Mouse (Mus musculus): Measurements from ENCODE around the gene Tmcc3. TPM values are rescaled to one million over a fixed set of nuclear protein-coding genes. Genes with fewer than 3 reads are reported as not detected.

Tmcc3 gene
- polyA plus RNA-seq, 1 experiment = 20.7 TPM

- H3K36me3 ChIP-seq (ENCODE audit: control insufficient read depth, insufficient read depth, low read length) = no peaks in the 10 kb centered on the region
- no peak overlapping the region for H3K27ac ChIP-seq (ENCODE audit: control insufficient read depth, insufficient read depth, low read length)
- no peak overlapping the region for H3K4me3 ChIP-seq (ENCODE audit: control insufficient read depth, insufficient read depth, low read length)
- 86% methylated on average over 10 of the region's 10 CpGs for WGBS
- H3K4me1 ChIP-seq (replicated peaks; ENCODE audit: control insufficient read depth, insufficient read depth, low read length) = no peaks in the 10 kb centered on the region
- no peak for TF ChIP-seq POLR2A (IDR thresholded peaks at IDR 0.05; ENCODE audit: control insufficient read depth, extremely low read depth, insufficient read depth, low read length, poor library complexity)
- no peak for TF ChIP-seq CTCF (IDR thresholded peaks at IDR 0.05; ENCODE audit: borderline replicate concordance, control insufficient read depth, extremely low read depth, insufficient read depth, low read length, poor library complexity)
- H3K27me3 ChIP-seq (ENCODE audit: control insufficient read depth, insufficient read depth, low read length) = no peaks in the 10 kb centered on the region
- DNase-seq = no peak
Measured at GRCm38 (mm10) chr10:94501796-94502195, 190.0 kb downstream of the Tmcc3 start.

GRCm38 (mm10) chr10:94505248-94505772, 193.6 kb downstream of the Tmcc3 start:
- H3K27ac ChIP-seq (ENCODE audit: control insufficient read depth, insufficient read depth, low read length) = no peak overlapping the region
- no peak for TF ChIP-seq POLR2A (IDR thresholded peaks at IDR 0.05; ENCODE audit: control insufficient read depth, extremely low read depth, insufficient read depth, low read length, poor library complexity)
- no peak for TF ChIP-seq CTCF (IDR thresholded peaks at IDR 0.05; ENCODE audit: borderline replicate concordance, control insufficient read depth, extremely low read depth, insufficient read depth, low read length, poor library complexity)
- no peak for DNase-seq
- 83% methylated on average over 16 of the region's 16 CpGs for WGBS
- no peaks in the 10 kb centered on the region for H3K4me1 ChIP-seq (replicated peaks; ENCODE audit: control insufficient read depth, insufficient read depth, low read length)
- no peak overlapping the region for H3K4me3 ChIP-seq (ENCODE audit: control insufficient read depth, insufficient read depth, low read length)
- H3K36me3 ChIP-seq (ENCODE audit: control insufficient read depth, insufficient read depth, low read length) = no peaks in the 10 kb centered on the region
- H3K27me3 ChIP-seq (ENCODE audit: control insufficient read depth, insufficient read depth, low read length) = no peaks in the 10 kb centered on the region

GRCm38 (mm10) chr10:94508863-94509262, 197.1 kb downstream of the Tmcc3 start:
- Histone ChIP-seq H3K4me3 (ENCODE audit: control insufficient read depth, insufficient read depth, low read length) (no peak overlapping the region), H3K27ac (ENCODE audit: control insufficient read depth, insufficient read depth, low read length) (no peak overlapping the region), H3K4me1 (replicated peaks; ENCODE audit: control insufficient read depth, insufficient read depth, low read length) (peaks cover under 1% of the 10 kb centered on the region; the same call in 1 of the 2 replicates), H3K36me3 (ENCODE audit: control insufficient read depth, insufficient read depth, low read length) (no peaks in the 10 kb centered on the region), H3K27me3 (ENCODE audit: control insufficient read depth, insufficient read depth, low read length) (no peaks in the 10 kb centered on the region)
- no peak for DNase-seq
- no peak for TF ChIP-seq CTCF (IDR thresholded peaks at IDR 0.05; ENCODE audit: borderline replicate concordance, control insufficient read depth, extremely low read depth, insufficient read depth, low read length, poor library complexity)
- no peak for TF ChIP-seq POLR2A (IDR thresholded peaks at IDR 0.05; ENCODE audit: control insufficient read depth, extremely low read depth, insufficient read depth, low read length, poor library complexity)
- WGBS = 63% methylated on average over 5 of the region's 5 CpGs

- Histone ChIP-seq H3K4me3 (ENCODE audit: control insufficient read depth, insufficient read depth, low read length) (no peak overlapping the region), H3K27me3 (ENCODE audit: control insufficient read depth, insufficient read depth, low read length) (no peaks in the 10 kb centered on the region), H3K27ac (ENCODE audit: control insufficient read depth, insufficient read depth, low read length) (no peak overlapping the region), H3K36me3 (ENCODE audit: control insufficient read depth, insufficient read depth, low read length) (no peaks in the 10 kb centered on the region), H3K4me1 (replicated peaks; ENCODE audit: control insufficient read depth, insufficient read depth, low read length) (peaks cover 20% of the 10 kb centered on the region)
- DNase-seq = no peak
- TF ChIP-seq CTCF (IDR thresholded peaks at IDR 0.05; ENCODE audit: borderline replicate concordance, control insufficient read depth, extremely low read depth, insufficient read depth, low read length, poor library complexity) (no peak), POLR2A (IDR thresholded peaks at IDR 0.05; ENCODE audit: control insufficient read depth, extremely low read depth, insufficient read depth, low read length, poor library complexity) (no peak)
- WGBS = 87% methylated on average over 1 of the region's 1 CpGs
Measured at GRCm38 (mm10) chr10:94512771-94513170, 201.0 kb downstream of the Tmcc3 start.

- Histone ChIP-seq H3K27me3 (ENCODE audit: control insufficient read depth, insufficient read depth, low read length) (no peaks in the 10 kb centered on the region), H3K36me3 (ENCODE audit: control insufficient read depth, insufficient read depth, low read length) (no peaks in the 10 kb centered on the region), H3K27ac (ENCODE audit: control insufficient read depth, insufficient read depth, low read length) (no peak overlapping the region), H3K4me1 (replicated peaks; ENCODE audit: control insufficient read depth, insufficient read depth, low read length) (peaks cover 20% of the 10 kb centered on the region), H3K4me3 (ENCODE audit: control insufficient read depth, insufficient read depth, low read length) (peak overlapping the region; percentile 22; the same call in 1 of the 2 replicates)
- TF ChIP-seq POLR2A (IDR thresholded peaks at IDR 0.05; ENCODE audit: control insufficient read depth, extremely low read depth, insufficient read depth, low read length, poor library complexity) (no peak), CTCF (IDR thresholded peaks at IDR 0.05; ENCODE audit: borderline replicate concordance, control insufficient read depth, extremely low read depth, insufficient read depth, low read length, poor library complexity) (no peak)
- 22% methylated on average over 12 of the region's 12 CpGs for WGBS
- no peak for DNase-seq
Measured at GRCm38 (mm10) chr10:94514091-94514505, 202.3 kb downstream of the Tmcc3 start.

GRCm38 (mm10) chr10:94514506-94515178, 202.9 kb downstream of the Tmcc3 start:
- TF ChIP-seq POLR2A (IDR thresholded peaks at IDR 0.05; ENCODE audit: control insufficient read depth, extremely low read depth, insufficient read depth, low read length, poor library complexity) (peak; percentile 54; the same call in 1 of the 2 replicates), CTCF (IDR thresholded peaks at IDR 0.05; ENCODE audit: borderline replicate concordance, control insufficient read depth, extremely low read depth, insufficient read depth, low read length, poor library complexity) (peak; percentile 56; the same call in 1 of the 2 replicates)
- Histone ChIP-seq H3K4me1 (replicated peaks; ENCODE audit: control insufficient read depth, insufficient read depth, low read length) (peaks cover 21% of the 10 kb centered on the region), H3K4me3 (ENCODE audit: control insufficient read depth, insufficient read depth, low read length) (peak overlapping the region; percentile 63), H3K27me3 (ENCODE audit: control insufficient read depth, insufficient read depth, low read length) (no peaks in the 10 kb centered on the region), H3K27ac (ENCODE audit: control insufficient read depth, insufficient read depth, low read length) (no peak overlapping the region), H3K36me3 (ENCODE audit: control insufficient read depth, insufficient read depth, low read length) (no peaks in the 10 kb centered on the region)
- WGBS = 1% methylated on average over 71 of the region's 71 CpGs
- peak; percentile 89 for DNase-seq

All from thymus, adult 2 months (tissue).